Mouse (Mus musculus) stomach, postnatal 0 days (tissue): Measurements from ENCODE around the gene Rprd1b.

Experiments
- CTCF ChIP-seq: IDR thresholded peaks from 2 replicates; pipeline ENCODE4 v1.5.1; 2016; ENCODE audit warnings: antibody characterized with exemption, low read depth, mild to moderate bottlenecking, moderate library complexity
- EP300 ChIP-seq: optimal IDR thresholded peaks from 2 replicates; pipeline ENCODE3; 2016; ENCODE audit warnings: antibody characterized with exemption

DNA sequence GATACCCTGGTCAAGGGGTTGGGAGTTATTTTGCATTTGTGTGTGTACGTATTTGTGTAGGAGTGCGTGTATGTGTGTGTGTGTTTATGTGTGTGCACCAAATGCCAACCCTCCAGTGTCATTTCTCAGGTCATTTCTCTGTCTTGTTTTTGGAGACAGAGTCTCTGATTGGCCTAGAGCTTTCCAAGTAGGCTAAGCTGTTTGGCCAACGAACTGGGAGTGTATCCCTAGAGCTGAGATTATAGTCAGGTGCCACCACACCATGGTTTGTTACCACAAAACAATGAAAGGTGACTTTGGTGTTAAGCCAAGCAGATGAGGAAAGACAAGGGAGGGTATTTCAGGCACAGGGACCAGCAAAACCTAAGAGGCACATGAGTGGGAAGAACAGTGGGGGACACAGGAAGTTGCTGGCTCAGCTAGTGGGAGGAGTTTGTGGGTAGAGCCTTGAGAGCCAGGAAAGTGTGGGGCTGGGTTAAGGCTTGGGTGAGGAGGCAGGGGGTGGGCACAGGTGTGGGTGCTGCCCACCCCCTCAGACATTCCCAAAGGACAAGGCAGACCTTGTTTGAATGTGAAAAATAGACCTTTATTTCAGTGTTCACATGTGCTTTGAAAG lies 87.6 kb downstream of the Rprd1b start:
- TF ChIP-seq CTCF (no peak), EP300 (no peak)
